Mouse (Mus musculus) inflammation-experienced regulatory T-cells, adult 16 weeks (primary cell): ENCODE results near the gene Yipf6. TPM values are rescaled to one million over a fixed set of nuclear protein-coding genes. Genes with fewer than 3 reads are reported as not detected.

ENCODE experiments used
- polyA plus RNA-seq: library from polyadenylated mRNA; unstranded; fragments of 100-300 nt; shearing (Covaris generic); gene quantifications from one replicate; pipeline ENCODE4 v1.2.1, GENCODE M21; 2017

Gene Yipf6
- 34.4 TPM for polyA plus RNA-seq

GRCm38 (mm10) chrX:98936101-98936500 is at the start of gene Yipf6:
TSS of gene Yipf6 (plus strand) at chrX:98936316.

GRCm38 (mm10) chrX:98890406-98891116 is 45.6 kb upstream of the Yipf6 start, which contains the start of gene Ophn1:
TSS of gene Ophn1 (minus strand) at chrX:98891025.

Other genes starting within 250 kb of the Yipf6 start
- gene Ophn1, start 45.3 kb upstream of the Yipf6 start, polyA plus RNA-seq: not detected
- gene Stard8, start 66.9 kb downstream of the Yipf6 start, polyA plus RNA-seq: 0.95 TPM
- 1.3 TPM for gene Efnb1, start 199.8 kb downstream of the Yipf6 start, polyA plus RNA-seq